Mouse (Mus musculus) neural tube, embryonic 11.5 days (tissue): ENCODE measurements around the gene Samd4b. TPM values are rescaled to one million over a fixed set of nuclear protein-coding genes. Genes with fewer than 3 reads are reported as not detected.

Experiments used
- ATAC-seq: fragments of 200-750 bp; cut with Nextera tagmentation; 2 replicates; pipeline ENCODE4 v1.8.0; 2017; ENCODE audit warnings: moderate number of reproducible peaks, mild to moderate bottlenecking, moderate TSS enrichment, moderate library complexity; ENCODE audit not compliant: insufficient read depth, low FRiP score, low TSS enrichment
- DNase-seq: peaks from one replicate; pipeline ENCODE4 v3.0.0-alpha.2; 2015; ENCODE audit warnings: low spot score
- H3K27ac ChIP-seq: fragments of 300-500 bp; sonication (generic); 2 replicates; pipeline ENCODE4 v1.5.1; 2014; ENCODE audit warnings: low read depth, mild to moderate bottlenecking, low read length
- H3K27me3 ChIP-seq: fragments of 300-500 bp; sonication (generic); 2 replicates; pipeline ENCODE4 v1.6.1; 2014; ENCODE audit warnings: mild to moderate bottlenecking, low read length, mixed read lengths; ENCODE audit not compliant: control insufficient read depth, insufficient read depth
- H3K36me3 ChIP-seq: fragments of 300-500 bp; sonication (generic); 2 replicates; pipeline ENCODE4 v1.6.1; 2014; ENCODE audit warnings: mild to moderate bottlenecking, low read length, moderate library complexity, mixed read lengths; ENCODE audit not compliant: control insufficient read depth, insufficient read depth
- H3K4me1 ChIP-seq: fragments of 300-500 bp; sonication (generic); 2 replicates; pipeline ENCODE4 v1.6.1; 2014; ENCODE audit warnings: low read length, mixed read lengths; ENCODE audit not compliant: control insufficient read depth, insufficient read depth
- H3K4me2 ChIP-seq: fragments of 300-500 bp; sonication (generic); 2 replicates; pipeline ENCODE4 v1.6.1; 2014; ENCODE audit warnings: low read depth, mild to moderate bottlenecking, moderate library complexity
- H3K4me3 ChIP-seq: fragments of 300-500 bp; sonication (generic); 2 replicates; pipeline ENCODE4 v1.5.1; 2014; ENCODE audit warnings: low read depth, low read length
- H3K9ac ChIP-seq: fragments of 300-500 bp; sonication (generic); 2 replicates; pipeline ENCODE4 v1.6.1; 2014; ENCODE audit warnings: mild to moderate bottlenecking, low read length
- H3K9me3 ChIP-seq: fragments of 300-500 bp; sonication (generic); 2 replicates; pipeline ENCODE4 v1.6.1; 2016; ENCODE audit warnings: low read length; ENCODE audit not compliant: control insufficient read depth
- WGBS: fragments of 180-500 bp; shearing (Covaris S2); extraction: QIAGEN DNeasy Blood & Tissue Kit; methylation state at CpG from one replicate; pipeline ENCODE4 v1.1.7; 2014; 5-methylcytosine and 5-hydroxymethylcytosine counted together
- polyA plus RNA-seq: library from polyadenylated mRNA; unstranded; fragments of >200 nt; fragmentation: Nextera tagmentation; extraction: Ambion mirVana; gene quantifications from 2 replicates; pipeline ENCODE4 v1.2.1, GENCODE M21; 2014

Samd4b gene
- polyA plus RNA-seq, 1 experiment from 2014 or later, result 37.8 TPM

DNA sequence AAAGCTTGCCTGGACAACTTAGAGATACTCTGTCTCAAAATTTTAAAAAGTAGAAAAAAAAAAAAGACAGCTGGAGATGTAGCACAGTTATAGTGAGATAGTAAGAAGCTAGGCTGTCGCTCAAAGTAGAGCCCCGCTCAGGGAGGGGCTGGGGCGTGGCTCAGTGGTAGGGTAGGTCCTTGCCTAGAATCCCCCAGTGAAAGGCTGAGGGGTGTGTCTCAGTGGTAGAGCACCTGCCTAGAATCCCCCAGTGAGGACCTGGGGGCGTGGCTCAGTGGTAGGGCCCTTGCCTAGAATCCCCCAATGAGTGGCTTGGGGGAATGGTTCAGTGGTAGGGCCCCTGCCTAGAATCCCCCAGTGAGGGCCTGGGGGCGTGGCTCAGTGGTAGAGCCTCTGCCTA is 137.6 kb downstream of the Samd4b start:
- ATAC-seq, result no peak

GRCm38 (mm10) chr7:28452361-28453005 is 145.5 kb downstream of the Samd4b start:
- no peaks in the 10 kb centered on the region for H3K27me3 ChIP-seq
- peak overlapping the region; percentile 94 for H3K4me3 ChIP-seq
- no peaks in the 10 kb centered on the region for H3K9me3 ChIP-seq
- peaks cover 7% of the 10 kb centered on the region for H3K4me1 ChIP-seq
- peak overlapping the region; percentile 92 for H3K4me2 ChIP-seq
- peak overlapping the region; percentile 91 for H3K9ac ChIP-seq
- WGBS, result 3% methylated on average over 18 of the region's 24 CpGs
- peak overlapping the region; percentile 70 for H3K27ac ChIP-seq
- DNase-seq (peak; percentile 16), ATAC-seq (peak; percentile 21; the same call in 1 of the 2 replicates)
- peaks cover 4% of the 10 kb centered on the region; the same call in 1 of the 2 replicates for H3K36me3 ChIP-seq

More for the DNA sequence above, 137.6 kb downstream of the Samd4b start:
- Histone ChIP-seq H3K4me2 (no peak overlapping the region), H3K4me1 (no peaks in the 10 kb centered on the region), H3K9ac (no peak overlapping the region), H3K9me3 (no peaks in the 10 kb centered on the region), H3K27ac (no peak overlapping the region), H3K27me3 (no peaks in the 10 kb centered on the region), H3K36me3 (peaks cover 28% of the 10 kb centered on the region), H3K4me3 (no peak overlapping the region)
- DNase-seq, result no peak
- 93% methylated on average over 5 of the region's 5 CpGs for WGBS

DNA sequence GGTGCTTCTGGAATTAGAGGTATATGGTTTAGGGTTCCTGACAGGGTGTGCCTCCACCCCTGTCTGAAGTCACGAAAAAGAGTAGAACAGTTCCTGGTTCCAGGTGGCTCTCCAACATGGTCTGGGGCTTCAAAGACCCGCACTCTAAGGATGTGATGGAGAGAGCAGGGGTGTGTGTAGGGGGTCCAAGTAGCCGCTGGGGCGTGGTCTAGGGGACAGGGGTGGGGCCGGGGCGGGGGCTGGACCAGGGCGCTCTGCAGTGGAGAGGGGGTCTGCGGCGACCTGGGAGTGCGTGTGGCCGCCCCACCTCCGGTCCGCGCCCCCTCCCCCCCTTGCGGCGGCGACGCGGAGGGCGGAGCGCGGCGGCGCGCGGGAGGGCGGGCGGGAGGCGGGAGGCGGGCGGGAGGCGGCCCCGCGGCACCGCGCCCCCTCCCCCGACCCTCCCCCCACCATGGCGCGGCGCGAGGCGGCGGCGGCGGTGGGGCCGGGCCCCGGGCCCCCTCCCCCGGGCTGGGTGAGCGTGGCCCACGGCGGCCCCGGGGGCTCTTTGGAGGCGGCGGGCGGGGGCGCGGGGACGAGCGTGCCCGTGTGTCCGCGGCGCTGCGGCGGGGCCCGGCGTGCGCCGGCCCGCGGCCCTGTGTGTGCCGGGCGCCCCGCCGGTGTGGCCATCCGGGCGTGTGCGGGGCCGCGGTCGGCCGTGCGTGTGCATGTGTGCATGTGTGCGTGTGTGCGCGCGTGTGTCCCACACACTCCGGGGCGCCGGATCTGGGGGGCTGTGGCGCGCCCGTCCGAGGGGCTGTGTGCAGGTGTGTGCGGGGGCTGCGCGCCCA is 146.2 kb downstream of the Samd4b start, which contains the start of gene Lrfn1:
TSS of gene Lrfn1 (plus strand) at position 450 of the 830 bp plus-strand sequence.
- Histone ChIP-seq H3K4me1 (peaks cover 7% of the 10 kb centered on the region), H3K4me2 (peak within 1 kb of the TSS; percentile 92), H3K9me3 (no peaks in the 10 kb centered on the region), H3K36me3 (peaks cover 4% of the 10 kb centered on the region; the same call in 1 of the 2 replicates), H3K27ac (peak within 1 kb of the TSS; percentile 70), H3K9ac (peak within 1 kb of the TSS; percentile 91), H3K4me3 (peak within 1 kb of the TSS; percentile 94), H3K27me3 (no peaks in the 10 kb centered on the region)
- 0% methylated on average over 39 of the region's 97 CpGs for WGBS
- ATAC-seq, result peak; percentile 70
- DNase-seq, result peak; percentile 57

GRCm38 (mm10) chr7:28447865-28448820 is 149.8 kb downstream of the Samd4b start:
- Histone ChIP-seq H3K27ac (no peak overlapping the region), H3K27me3 (no peaks in the 10 kb centered on the region; the same call in 1 of the 2 replicates), H3K4me1 (peaks cover 5% of the 10 kb centered on the region), H3K4me3 (no peak overlapping the region), H3K4me2 (no peak overlapping the region), H3K9me3 (no peaks in the 10 kb centered on the region), H3K9ac (no peak overlapping the region), H3K36me3 (no peaks in the 10 kb centered on the region)
- DNase-seq (no peak), ATAC-seq (no peak)
- WGBS, result 67% methylated on average over 13 of the region's 13 CpGs

GRCm38 (mm10) chr7:28447101-28447830 is 150.7 kb downstream of the Samd4b start:
- DNase-seq (no peak), ATAC-seq (no peak)
- H3K27me3 ChIP-seq, result no peaks in the 10 kb centered on the region; the same call in 1 of the 2 replicates
- H3K9me3 ChIP-seq, result no peaks in the 10 kb centered on the region
- no peaks in the 10 kb centered on the region for H3K4me1 ChIP-seq
- H3K4me2 ChIP-seq, result no peak overlapping the region
- H3K36me3 ChIP-seq, result no peaks in the 10 kb centered on the region
- H3K9ac ChIP-seq, result no peak overlapping the region
- no peak overlapping the region for H3K27ac ChIP-seq
- 17% methylated on average over 12 of the region's 12 CpGs for WGBS
- no peak overlapping the region for H3K4me3 ChIP-seq

GRCm38 (mm10) chr7:28446446-28446845 is 151.5 kb downstream of the Samd4b start:
- H3K9ac ChIP-seq, result no peak overlapping the region
- ATAC-seq (no peak), DNase-seq (peak; percentile 82)
- no peaks in the 10 kb centered on the region for H3K36me3 ChIP-seq
- H3K4me2 ChIP-seq, result no peak overlapping the region
- H3K9me3 ChIP-seq, result no peaks in the 10 kb centered on the region
- H3K4me1 ChIP-seq, result no peaks in the 10 kb centered on the region
- H3K27ac ChIP-seq, result no peak overlapping the region
- no peaks in the 10 kb centered on the region; the same call in 1 of the 2 replicates for H3K27me3 ChIP-seq
- 5% methylated on average over 12 of the region's 12 CpGs for WGBS
- no peak overlapping the region for H3K4me3 ChIP-seq

GRCm38 (mm10) chr7:28444344-28444974 is 153.5 kb downstream of the Samd4b start:
- Histone ChIP-seq H3K4me2 (no peak overlapping the region), H3K9ac (no peak overlapping the region), H3K9me3 (no peaks in the 10 kb centered on the region), H3K27ac (no peak overlapping the region), H3K36me3 (no peaks in the 10 kb centered on the region), H3K4me3 (no peak overlapping the region), H3K4me1 (no peaks in the 10 kb centered on the region), H3K27me3 (no peaks in the 10 kb centered on the region; the same call in 1 of the 2 replicates)
- DNase-seq (no peak), ATAC-seq (no peak)
- WGBS, result 87% methylated on average over 13 of the region's 13 CpGs
